Mouse (Mus musculus) megakaryocyte, embryonic 14.5 days (primary cell): Measurements from ENCODE around the gene Map3k7cl. TPM values are rescaled to one million over a fixed set of nuclear protein-coding genes. Genes with fewer than 3 reads are reported as not detected.
A peak's percentile ranks its signal among the peaks of the same experiment; 100 is the strongest.

Source experiments
- H3K27me3 ChIP-seq: replicated peaks from 2 replicates; pipeline ENCODE3; 2012; ENCODE audit warnings: inconsistent platforms
- H3K36me3 ChIP-seq: replicated peaks from 2 replicates; pipeline ENCODE3; 2012; ENCODE audit warnings: low read length, inconsistent platforms, mixed read lengths
- H3K4me1 ChIP-seq: 2 replicates; pipeline ENCODE4 v1.6.1; 2012; ENCODE audit warnings: inconsistent platforms
- H3K4me3 ChIP-seq: replicated peaks from 2 replicates; pipeline ENCODE3; 2012; ENCODE audit warnings: moderate library complexity, mild to moderate bottlenecking, inconsistent platforms
- H3K9me3 ChIP-seq: 2 replicates; pipeline ENCODE4 v1.6.1; 2012; ENCODE audit warnings: inconsistent platforms
- FLI1 ChIP-seq: IDR thresholded peaks from 2 replicates; pipeline ENCODE4 v1.6.1; 2012; ENCODE audit warnings: low read length, inconsistent platforms, mixed read lengths
- GATA1 ChIP-seq: IDR thresholded peaks from 3 replicates; pipeline ENCODE4 v1.6.1; 2012; ENCODE audit warnings: mixed read lengths, low read length, inconsistent platforms, borderline replicate concordance
- polyA plus RNA-seq: library from polyadenylated mRNA; stranded (reverse); fragments of >175 nt; gene quantifications from 2 replicates; pipeline ENCODE4 v1.2.3, GENCODE M21; 2012; ENCODE audit warnings: low replicate concordance; ENCODE audit not compliant: insufficient read depth

Map3k7cl gene
- polyA plus RNA-seq, 1 experiment, result not detected

DNA sequence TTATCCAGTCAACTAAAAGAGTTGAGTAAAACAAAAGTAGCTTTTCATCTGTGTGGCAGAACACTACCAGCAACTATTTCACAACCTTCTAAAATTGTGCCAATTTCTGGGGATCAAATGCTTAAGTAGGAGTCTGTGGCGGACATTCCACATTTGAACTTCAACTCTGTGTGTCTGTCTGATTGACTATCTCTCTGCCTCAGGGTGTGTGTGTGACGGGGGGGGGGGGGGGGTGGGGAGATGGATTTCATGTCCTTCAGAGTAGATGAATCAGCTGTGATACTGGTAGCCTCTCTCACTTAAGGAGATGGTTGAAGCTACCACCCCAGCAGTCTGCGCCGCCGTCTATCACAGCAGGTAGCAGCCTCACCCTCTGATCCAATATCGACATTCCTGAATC lies 54.8 kb downstream of the Map3k7cl start:
- TF ChIP-seq GATA1, result no peak
- no peak for TF ChIP-seq FLI1
- no peaks in the 10 kb centered on the region for H3K36me3 ChIP-seq
- no peaks in the 10 kb centered on the region for H3K27me3 ChIP-seq
- no peak overlapping the region for H3K4me3 ChIP-seq
- H3K9me3 ChIP-seq, result no peaks in the 10 kb centered on the region
- H3K4me1 ChIP-seq, result peaks cover 15% of the 10 kb centered on the region; the same call in 1 of the 2 replicates

DNA sequence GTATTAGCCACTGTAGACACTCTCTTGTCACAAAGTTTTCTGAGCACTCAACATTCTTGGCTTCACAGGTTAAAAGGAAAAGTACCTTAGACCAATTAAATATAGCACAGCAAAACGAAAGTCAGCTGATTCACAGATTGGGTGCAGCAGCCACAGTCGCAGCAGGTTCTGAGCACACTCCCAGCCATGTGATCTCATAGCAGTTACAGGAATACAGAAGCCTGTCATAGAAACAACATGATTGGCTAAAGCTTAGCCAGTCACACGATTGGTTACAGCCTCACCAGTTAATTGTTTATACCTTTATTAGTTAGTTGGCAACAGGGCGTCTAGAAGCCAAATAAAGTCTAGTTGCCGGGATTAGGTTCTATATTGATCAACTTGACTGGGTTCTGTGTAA lies 57.0 kb downstream of the Map3k7cl start:
- H3K9me3 ChIP-seq, result no peaks in the 10 kb centered on the region
- H3K36me3 ChIP-seq, result no peaks in the 10 kb centered on the region
- TF ChIP-seq FLI1 (no peak), GATA1 (no peak)
- peaks cover 10% of the 10 kb centered on the region; the same call in 1 of the 2 replicates for H3K4me1 ChIP-seq
- H3K27me3 ChIP-seq, result no peaks in the 10 kb centered on the region
- H3K4me3 ChIP-seq, result no peak overlapping the region

DNA sequence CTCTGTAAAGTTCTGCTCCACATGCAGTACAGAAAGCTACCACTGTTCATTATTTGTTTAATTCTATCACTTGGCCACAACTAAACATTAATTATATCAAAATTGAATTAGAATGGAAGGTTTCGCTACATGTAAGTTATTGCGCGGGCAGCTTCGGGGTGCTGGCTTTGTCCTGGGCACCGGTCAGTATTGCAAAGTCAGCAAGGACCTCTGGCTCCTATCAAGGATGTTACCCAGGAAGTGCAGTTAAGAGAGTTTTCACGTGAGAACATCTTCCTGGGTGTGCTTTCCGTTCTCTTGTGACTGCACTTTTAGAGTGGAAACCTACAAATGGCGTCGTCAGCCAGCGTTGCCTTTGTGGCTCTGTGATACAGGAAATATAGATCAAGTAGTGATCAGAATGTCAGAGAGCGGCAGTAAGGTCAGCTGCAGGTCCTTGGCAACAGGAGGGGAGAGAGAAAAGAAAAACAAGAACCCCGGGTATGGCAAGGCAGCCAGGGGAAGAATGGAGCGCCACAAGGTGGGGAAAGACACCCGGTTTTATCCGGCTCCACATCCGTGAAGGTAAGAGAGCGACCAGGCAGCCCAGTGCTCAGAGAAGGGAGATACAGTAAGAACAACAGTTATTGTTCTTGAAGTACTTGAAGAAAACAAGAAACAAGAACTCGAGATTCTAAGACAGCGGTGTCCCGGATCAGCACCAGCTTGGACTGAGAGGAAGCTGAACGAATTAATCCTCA lies 57.6 kb downstream of the Map3k7cl start:
- peaks cover 10% of the 10 kb centered on the region; the same call in 1 of the 2 replicates for H3K4me1 ChIP-seq
- H3K36me3 ChIP-seq, result no peaks in the 10 kb centered on the region
- no peaks in the 10 kb centered on the region for H3K9me3 ChIP-seq
- H3K27me3 ChIP-seq, result no peaks in the 10 kb centered on the region
- H3K4me3 ChIP-seq, result no peak overlapping the region
- TF ChIP-seq GATA1 (no peak), FLI1 (no peak)

DNA sequence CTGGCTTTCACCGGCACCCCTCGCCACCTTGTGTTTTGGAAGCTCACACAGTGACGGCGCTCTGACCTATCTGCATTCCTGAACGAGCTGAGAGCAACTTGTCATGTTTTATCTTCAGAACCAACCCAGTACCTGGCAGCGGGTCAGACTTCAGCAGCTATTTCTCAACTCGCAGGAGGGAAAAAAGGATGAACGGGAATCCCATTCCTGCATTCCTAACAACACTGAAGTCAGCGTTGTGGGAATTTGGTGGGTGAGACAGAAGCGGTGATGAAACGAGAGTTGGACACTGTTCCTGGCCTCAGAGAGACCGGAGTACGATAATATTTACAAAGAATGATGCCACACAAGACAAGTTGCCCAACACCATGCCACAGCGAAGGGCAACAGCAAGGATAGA lies 58.3 kb downstream of the Map3k7cl start:
- H3K27me3 ChIP-seq, result no peaks in the 10 kb centered on the region
- peaks cover 10% of the 10 kb centered on the region; the same call in 1 of the 2 replicates for H3K4me1 ChIP-seq
- TF ChIP-seq GATA1, result no peak
- H3K4me3 ChIP-seq, result no peak overlapping the region
- H3K36me3 ChIP-seq, result no peaks in the 10 kb centered on the region
- no peaks in the 10 kb centered on the region for H3K9me3 ChIP-seq

DNA sequence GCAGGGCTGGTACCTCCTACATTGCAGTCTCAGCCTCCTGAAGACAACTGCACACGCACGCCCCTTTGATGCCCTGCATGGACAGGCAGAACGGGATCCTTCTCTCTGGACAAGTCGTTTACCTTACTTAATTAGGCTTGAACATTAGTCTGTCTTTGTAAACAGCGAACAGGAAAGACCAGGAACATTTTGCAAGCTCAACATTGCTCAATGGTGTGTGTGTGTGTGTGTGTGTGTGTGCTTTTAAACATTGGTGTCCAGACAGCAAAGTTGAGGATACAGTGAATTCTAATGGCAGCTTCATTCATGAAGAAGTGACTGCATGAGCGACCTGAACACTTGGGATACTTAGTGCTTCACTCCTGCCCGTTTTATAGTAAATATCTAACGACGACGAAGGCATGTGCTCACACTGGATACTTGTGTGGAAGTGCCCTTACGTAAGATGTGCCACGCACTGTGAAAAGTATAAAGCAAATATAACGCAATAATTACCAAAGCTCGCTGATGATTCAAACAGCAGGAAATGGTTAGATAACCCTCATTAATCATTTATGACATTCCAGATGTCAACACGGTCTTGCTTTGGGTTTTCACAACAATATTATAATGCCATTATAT lies 59.2 kb downstream of the Map3k7cl start:
- no peaks in the 10 kb centered on the region for H3K36me3 ChIP-seq
- TF ChIP-seq FLI1 (no peak), GATA1 (no peak)
- H3K27me3 ChIP-seq, result no peaks in the 10 kb centered on the region
- H3K4me1 ChIP-seq, result peaks cover 8% of the 10 kb centered on the region; the same call in 1 of the 2 replicates
- H3K4me3 ChIP-seq, result peak overlapping the region; percentile 29
- H3K9me3 ChIP-seq, result no peaks in the 10 kb centered on the region

DNA sequence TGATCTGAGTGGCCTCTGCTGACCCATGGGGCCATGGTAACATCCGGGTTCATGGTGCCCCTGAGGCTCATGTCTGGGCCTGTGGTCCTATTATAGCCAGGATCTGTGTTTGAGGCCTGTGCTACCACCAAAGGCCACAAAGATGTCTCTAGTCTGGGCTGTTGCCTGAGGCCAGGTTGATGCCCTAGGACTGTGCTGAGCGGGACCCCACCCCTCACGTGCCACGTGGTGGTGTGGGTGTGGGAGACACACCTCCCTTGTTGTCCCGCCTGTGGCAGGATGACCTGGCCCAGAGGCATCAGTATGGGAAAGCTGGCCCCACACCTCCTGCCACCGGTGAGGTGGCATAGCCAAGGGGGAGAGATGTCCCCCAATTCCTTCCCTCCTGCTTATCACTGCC lies 64.2 kb downstream of the Map3k7cl start:
- TF ChIP-seq FLI1, result no peak
- TF ChIP-seq GATA1, result no peak
- H3K9me3 ChIP-seq, result peaks cover 10% of the 10 kb centered on the region
- no peaks in the 10 kb centered on the region for H3K36me3 ChIP-seq
- no peaks in the 10 kb centered on the region; the same call in 1 of the 2 replicates for H3K4me1 ChIP-seq
- peak overlapping the region; percentile 26 for H3K4me3 ChIP-seq
- no peaks in the 10 kb centered on the region for H3K27me3 ChIP-seq

DNA sequence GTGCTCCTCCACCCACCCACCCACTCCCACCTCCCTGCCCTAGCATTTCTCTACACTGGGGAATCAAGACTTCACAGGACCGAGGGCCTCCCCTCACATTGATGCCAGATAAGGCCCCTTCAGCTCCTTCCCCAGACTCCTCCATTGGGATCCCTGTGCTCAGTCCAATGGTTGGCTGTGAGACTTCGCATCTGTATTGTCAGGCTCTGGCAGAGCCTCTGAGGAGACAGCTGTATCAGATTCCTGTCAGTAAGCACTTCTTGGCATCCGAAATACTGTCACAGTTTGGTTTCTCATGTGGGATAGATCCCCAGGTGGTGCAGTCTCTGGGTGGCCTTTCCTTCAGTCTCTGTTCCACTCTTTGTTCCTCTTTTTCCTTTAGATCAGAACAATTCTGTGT lies 68.1 kb downstream of the Map3k7cl start:
- H3K27me3 ChIP-seq, result no peaks in the 10 kb centered on the region
- H3K36me3 ChIP-seq, result no peaks in the 10 kb centered on the region
- TF ChIP-seq FLI1 (no peak), GATA1 (no peak)
- H3K4me3 ChIP-seq, result no peak overlapping the region
- peaks cover 20% of the 10 kb centered on the region for H3K9me3 ChIP-seq
- H3K4me1 ChIP-seq, result peaks cover 3% of the 10 kb centered on the region; the same call in 1 of the 2 replicates

DNA sequence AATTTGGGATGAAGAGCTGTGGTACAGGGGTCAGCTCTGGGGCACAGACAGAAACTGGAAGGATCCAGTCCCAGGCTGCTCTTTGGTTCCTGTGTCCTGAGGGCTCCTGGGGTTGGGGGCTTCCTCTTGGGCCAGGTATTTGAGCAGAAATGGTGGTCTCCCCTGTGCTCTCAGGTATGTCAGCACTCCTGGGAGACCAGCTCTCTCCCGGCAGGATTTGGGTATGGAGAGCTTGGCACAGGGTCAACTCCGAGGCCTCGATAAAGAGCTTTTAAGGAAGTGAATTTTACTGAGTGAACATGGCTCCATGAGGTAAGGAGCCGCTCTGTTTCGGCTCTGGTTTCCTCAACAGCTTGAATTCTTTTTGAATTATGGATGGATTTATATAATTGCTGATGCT lies 70.8 kb downstream of the Map3k7cl start:
- Histone ChIP-seq H3K27me3 (no peaks in the 10 kb centered on the region), H3K9me3 (peaks cover 40% of the 10 kb centered on the region), H3K4me1 (peaks cover 3% of the 10 kb centered on the region; the same call in 1 of the 2 replicates), H3K36me3 (no peaks in the 10 kb centered on the region), H3K4me3 (no peak overlapping the region)
- no peak for TF ChIP-seq FLI1

DNA sequence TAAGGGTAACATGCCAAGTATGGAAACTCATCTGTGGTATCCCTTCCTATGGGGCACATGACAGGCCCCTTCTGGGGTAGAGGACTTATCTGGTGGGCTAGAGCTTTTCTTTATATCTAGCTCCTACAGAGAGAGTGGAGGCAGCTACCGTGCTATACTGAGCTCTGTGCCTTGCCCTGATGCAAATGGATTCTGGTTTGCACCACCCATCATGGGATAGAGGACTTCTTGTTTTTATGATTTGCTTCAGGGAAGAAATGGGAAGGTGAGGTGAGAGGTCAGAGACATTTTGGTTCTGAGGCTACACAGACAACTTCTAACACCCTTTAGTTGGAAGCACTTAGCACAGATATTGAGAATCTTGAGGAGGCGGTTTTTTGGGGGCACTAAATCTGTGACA lies 71.8 kb downstream of the Map3k7cl start:
- H3K4me1 ChIP-seq, result peaks cover 3% of the 10 kb centered on the region; the same call in 1 of the 2 replicates
- no peaks in the 10 kb centered on the region for H3K27me3 ChIP-seq
- TF ChIP-seq FLI1 (no peak), GATA1 (no peak)
- peaks cover 45% of the 10 kb centered on the region for H3K9me3 ChIP-seq
- H3K36me3 ChIP-seq, result no peaks in the 10 kb centered on the region
- no peak overlapping the region for H3K4me3 ChIP-seq

DNA sequence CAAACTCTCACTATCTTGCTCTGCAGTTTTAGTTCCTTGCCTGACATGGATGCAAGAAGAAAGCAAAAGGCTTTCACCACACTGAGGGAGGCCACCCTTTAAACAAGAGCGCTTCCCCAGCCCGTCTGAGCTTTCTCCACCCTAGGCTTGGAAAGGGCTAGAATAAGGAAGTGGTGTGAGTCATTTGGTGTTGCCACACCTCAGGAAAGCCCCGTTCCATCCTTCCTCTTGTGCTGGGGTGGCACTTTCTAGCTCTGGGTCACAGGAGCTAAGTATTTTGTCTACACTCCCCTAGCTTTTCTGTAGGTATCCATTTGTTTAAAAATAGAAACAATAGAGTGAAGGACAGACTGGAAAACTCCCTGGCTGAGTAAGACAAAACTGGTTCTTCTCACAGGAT lies 72.2 kb downstream of the Map3k7cl start:
- Histone ChIP-seq H3K36me3 (no peaks in the 10 kb centered on the region), H3K27me3 (no peaks in the 10 kb centered on the region)

More for the DNA sequence above, 72.2 kb downstream of the Map3k7cl start:
- Histone ChIP-seq H3K4me3 (no peak overlapping the region), H3K9me3 (peaks cover 45% of the 10 kb centered on the region), H3K4me1 (peaks cover 3% of the 10 kb centered on the region; the same call in 1 of the 2 replicates)
- no peak for TF ChIP-seq GATA1
- no peak for TF ChIP-seq FLI1
